Mouse (Mus musculus): ENCODE data around the gene Slc2a9. TPM values are rescaled to one million over a fixed set of nuclear protein-coding genes. Genes with fewer than 3 reads are reported as not detected.

Gene Slc2a9
- total RNA-seq (2014; fragmentation: Nextera tagmentation) (3.5 and 3.7 TPM in 2 replicates), total RNA-seq (2017) (4.2 and 5.3 TPM in 2 replicates), polyA plus RNA-seq (2012) (0.15 and 0.50 TPM in 2 replicates)

GRCm38 (mm10) chr5:38502992-38503391 is at the start of gene Slc2a9:
Gene Slc2a9 (minus strand): TSS chr5:38503143.
- peak; percentile 9; the same call in 1 of the 2 replicates for ATAC-seq (ENCODE audit: extremely low read depth, insufficient number of reproducible peaks, low FRiP score, poor library complexity, severe bottlenecking)
- Histone ChIP-seq H3K36me3 (replicated peaks) (no peaks in the 10 kb centered on the region), H3K9me3 (replicated peaks) (peaks cover 2% of the 10 kb centered on the region), H3K27me3 (ENCODE audit: insufficient read depth, low read length) (no peaks in the 10 kb centered on the region), H3K4me3 (ENCODE audit: low read depth, low read length) (no peak within 1 kb of the TSS; the same call in 1 of the 2 replicates), H3K4me1 (ENCODE audit: insufficient read depth, low read depth, low read length) (peaks cover 88% of the 10 kb centered on the region)
- no peak for DNase-seq (ENCODE audit: low spot score)
- no peak for TF ChIP-seq GATA2 (IDR thresholded peaks at IDR 0.05; ENCODE audit: borderline replicate concordance, low read depth, low read length)
- TF ChIP-seq GATA1 (IDR thresholded peaks at IDR 0.05; ENCODE audit: borderline replicate concordance, low read length), result no peak
- TF ChIP-seq CTCF (IDR thresholded peaks at IDR 0.05; ENCODE audit: low read depth, low read length), result no peak
- TF ChIP-seq TAL1 (conservative IDR thresholded peaks at IDR 0.05; ENCODE audit: low read depth, low read length), result no peak
- TF ChIP-seq POLR2AphosphoS5 (IDR thresholded peaks at IDR 0.05; ENCODE audit: insufficient replicate concordance, low read depth, low read length), result no peak

- ATAC-seq (ENCODE audit: extremely low read depth, insufficient number of reproducible peaks, low FRiP score, poor library complexity, severe bottlenecking) (no peak), DNase-seq (ENCODE audit: low spot score) (no peak)
- Histone ChIP-seq H3K27me3 (ENCODE audit: insufficient read depth, low read length) (no peaks in the 10 kb centered on the region), H3K9me3 (replicated peaks) (no peaks in the 10 kb centered on the region), H3K4me1 (ENCODE audit: insufficient read depth, low read depth, low read length) (peaks cover 17% of the 10 kb centered on the region), H3K36me3 (replicated peaks) (peaks cover 100% of the 10 kb centered on the region), H3K4me3 (ENCODE audit: low read depth, low read length) (no peak overlapping the region)
- no peak for TF ChIP-seq GATA1 (IDR thresholded peaks at IDR 0.05; ENCODE audit: borderline replicate concordance, low read length)
- TF ChIP-seq CTCF (IDR thresholded peaks at IDR 0.05; ENCODE audit: low read depth, low read length), result no peak
- TF ChIP-seq GATA2 (IDR thresholded peaks at IDR 0.05; ENCODE audit: borderline replicate concordance, low read depth, low read length), result no peak
- no peak for TF ChIP-seq TAL1 (conservative IDR thresholded peaks at IDR 0.05; ENCODE audit: low read depth, low read length)
- no peak for TF ChIP-seq POLR2AphosphoS5 (IDR thresholded peaks at IDR 0.05; ENCODE audit: insufficient replicate concordance, low read depth, low read length)
These were observed 49.7 kb upstream of the Slc2a9 start for GRCm38 (mm10) chr5:38552615-38553014.

- Histone ChIP-seq H3K36me3 (replicated peaks) (peaks cover 100% of the 10 kb centered on the region), H3K4me3 (ENCODE audit: low read depth, low read length) (no peak overlapping the region), H3K27me3 (ENCODE audit: insufficient read depth, low read length) (no peaks in the 10 kb centered on the region), H3K4me1 (ENCODE audit: insufficient read depth, low read depth, low read length) (peaks cover 9% of the 10 kb centered on the region; the same call in 1 of the 2 replicates), H3K9me3 (replicated peaks) (no peaks in the 10 kb centered on the region)
- DNase-seq (ENCODE audit: low spot score) (no peak), ATAC-seq (ENCODE audit: extremely low read depth, insufficient number of reproducible peaks, low FRiP score, poor library complexity, severe bottlenecking) (no peak)
- no peak for TF ChIP-seq GATA2 (IDR thresholded peaks at IDR 0.05; ENCODE audit: borderline replicate concordance, low read depth, low read length)
- TF ChIP-seq POLR2AphosphoS5 (IDR thresholded peaks at IDR 0.05; ENCODE audit: insufficient replicate concordance, low read depth, low read length), result no peak
- no peak for TF ChIP-seq CTCF (IDR thresholded peaks at IDR 0.05; ENCODE audit: low read depth, low read length)
- TF ChIP-seq GATA1 (IDR thresholded peaks at IDR 0.05; ENCODE audit: borderline replicate concordance, low read length), result no peak
- no peak for TF ChIP-seq TAL1 (conservative IDR thresholded peaks at IDR 0.05; ENCODE audit: low read depth, low read length)
These were observed 47.4 kb upstream of the Slc2a9 start for GRCm38 (mm10) chr5:38550221-38550768.

- no peaks in the 10 kb centered on the region for H3K27me3 ChIP-seq (ENCODE audit: insufficient read depth, low read length)
- no peak for TF ChIP-seq CTCF (IDR thresholded peaks at IDR 0.05; ENCODE audit: low read depth, low read length)
- TF ChIP-seq POLR2AphosphoS5 (IDR thresholded peaks at IDR 0.05; ENCODE audit: insufficient replicate concordance, low read depth, low read length), result no peak
- no peak for TF ChIP-seq GATA1 (IDR thresholded peaks at IDR 0.05; ENCODE audit: borderline replicate concordance, low read length)
- no peak for TF ChIP-seq TAL1 (conservative IDR thresholded peaks at IDR 0.05; ENCODE audit: low read depth, low read length)
- TF ChIP-seq GATA2 (IDR thresholded peaks at IDR 0.05; ENCODE audit: borderline replicate concordance, low read depth, low read length), result no peak
- peaks cover 100% of the 10 kb centered on the region for H3K36me3 ChIP-seq (replicated peaks)
- H3K9me3 ChIP-seq (replicated peaks), result no peaks in the 10 kb centered on the region
- no peak for ATAC-seq (ENCODE audit: extremely low read depth, insufficient number of reproducible peaks, low FRiP score, poor library complexity, severe bottlenecking)
- DNase-seq (ENCODE audit: low spot score), result no peak
- no peak overlapping the region for H3K4me3 ChIP-seq (ENCODE audit: low read depth, low read length)
- peaks cover 4% of the 10 kb centered on the region for H3K4me1 ChIP-seq (ENCODE audit: insufficient read depth, low read depth, low read length)
These were observed 46.5 kb upstream of the Slc2a9 start for GRCm38 (mm10) chr5:38549461-38549909.

- peaks cover 2% of the 10 kb centered on the region; the same call in 1 of the 2 replicates for H3K4me1 ChIP-seq (ENCODE audit: insufficient read depth, low read depth, low read length)
- ATAC-seq (ENCODE audit: extremely low read depth, insufficient number of reproducible peaks, low FRiP score, poor library complexity, severe bottlenecking), result no peak
These were observed 44.4 kb upstream of the Slc2a9 start for GRCm38 (mm10) chr5:38547375-38547774.

More at GRCm38 (mm10) chr5:38547375-38547774, 44.4 kb upstream of the Slc2a9 start:
- Histone ChIP-seq H3K4me3 (ENCODE audit: low read depth, low read length) (no peak overlapping the region), H3K9me3 (replicated peaks) (no peaks in the 10 kb centered on the region), H3K27me3 (ENCODE audit: insufficient read depth, low read length) (no peaks in the 10 kb centered on the region), H3K36me3 (replicated peaks) (peaks cover 100% of the 10 kb centered on the region)
- no peak for DNase-seq (ENCODE audit: low spot score)
- TF ChIP-seq CTCF (IDR thresholded peaks at IDR 0.05; ENCODE audit: low read depth, low read length), result no peak
- TF ChIP-seq POLR2AphosphoS5 (IDR thresholded peaks at IDR 0.05; ENCODE audit: insufficient replicate concordance, low read depth, low read length), result no peak
- no peak for TF ChIP-seq GATA1 (IDR thresholded peaks at IDR 0.05; ENCODE audit: borderline replicate concordance, low read length)
- no peak for TF ChIP-seq TAL1 (conservative IDR thresholded peaks at IDR 0.05; ENCODE audit: low read depth, low read length)
- TF ChIP-seq GATA2 (IDR thresholded peaks at IDR 0.05; ENCODE audit: borderline replicate concordance, low read depth, low read length), result no peak
